Mouse (Mus musculus) stomach, embryonic 15.5 days (tissue): ENCODE measurements around the gene Frmd6. TPM values are rescaled to one million over a fixed set of nuclear protein-coding genes. Genes with fewer than 3 reads are reported as not detected.

ENCODE experiments used
- polyA plus RNA-seq: library from polyadenylated mRNA; unstranded; fragments of >200 nt; fragmentation: Nextera tagmentation; extraction: Ambion mirVana; gene quantifications from 2 replicates; pipeline ENCODE4 v1.2.1, GENCODE M21; 2015

The Frmd6 gene
- polyA plus RNA-seq, 1 experiment from 2014 or later = 25.0 TPM

Other genes starting within 250 kb of the Frmd6 start
- gene Actr10, start 112.3 kb downstream of the Frmd6 start, polyA plus RNA-seq = 184 and 210 TPM in 2 replicates
- 521 and 644 TPM in 2 replicates for gene Psma3, start 149.1 kb downstream of the Frmd6 start, polyA plus RNA-seq
- gene Arid4a, start 190.5 kb downstream of the Frmd6 start, polyA plus RNA-seq = 37.1 and 37.8 TPM in 2 replicates